Mouse (Mus musculus): Measurements from ENCODE around the gene Gimap8.

Gene Gimap8

GRCm38 (mm10) chr6:48702601-48703000 is 55.6 kb downstream of the Gimap8 start:
- DNase-seq (ENCODE audit: low read depth, low spot score): no peak

- DNase-seq (ENCODE audit: low read depth, low spot score): no peak
Observed at GRCm38 (mm10) chr6:48704146-48704545, 57.1 kb downstream of the Gimap8 start.

GRCm38 (mm10) chr6:48706130-48706529 is 59.1 kb downstream of the Gimap8 start:
- no peak for DNase-seq (ENCODE audit: low read depth, low spot score)
